Mouse (Mus musculus): ENCODE measurements at regions not wholly inside any gene's neighbourhood (a gene's known extent, or its start where the extent isn't known, plus 50 kb on each side); places are given as distances from the start of the nearest gene placed in this dataset.

GRCm38 (mm10) chr5:106004292-106004917, 128.0 kb downstream of the Zfp326 start:
- TF ChIP-seq CTCF (IDR thresholded peaks at IDR 0.05; ENCODE audit: borderline replicate concordance, insufficient read depth, low read length) (no peak), POLR2A (IDR thresholded peaks at IDR 0.05; ENCODE audit: low read depth, low read length) (no peak)

Data from embryonic fibroblast, embryonic 13.5 days (primary cell).